Mouse (Mus musculus) megakaryocyte-erythroid progenitor cell, adult 5-6 weeks (primary cell): ENCODE measurements around the gene Tas2r103. TPM values are rescaled to one million over a fixed set of nuclear protein-coding genes. Genes with fewer than 3 reads are reported as not detected.

ENCODE experiments used
- ATAC-seq: replicated peaks from 2 replicates; pipeline ENCODE4 v1.8.0; 2016; ENCODE audit warnings: mild to moderate bottlenecking, inconsistent platforms; ENCODE audit not compliant: severe bottlenecking, poor library complexity, low FRiP score, low TSS enrichment
- total RNA-seq, 2 experiments: library from RNA; stranded (forward) in 1 of 2; stranded (reverse) in 1 of 2; fragments of 200-1000, 215-1000 nt in 1 of 2; fragments of >200 nt in 1 of 2; fragmentation: Nextera tagmentation in 1 of 2; gene quantifications; 2 replicates each; pipeline ENCODE4 v1.2.3; 2014 to 2017

Tas2r103 gene
- total RNA-seq (2014; fragmentation: Nextera tagmentation) = not detected in 2 replicates
- not detected in 2 replicates for total RNA-seq (2017)

DNA sequence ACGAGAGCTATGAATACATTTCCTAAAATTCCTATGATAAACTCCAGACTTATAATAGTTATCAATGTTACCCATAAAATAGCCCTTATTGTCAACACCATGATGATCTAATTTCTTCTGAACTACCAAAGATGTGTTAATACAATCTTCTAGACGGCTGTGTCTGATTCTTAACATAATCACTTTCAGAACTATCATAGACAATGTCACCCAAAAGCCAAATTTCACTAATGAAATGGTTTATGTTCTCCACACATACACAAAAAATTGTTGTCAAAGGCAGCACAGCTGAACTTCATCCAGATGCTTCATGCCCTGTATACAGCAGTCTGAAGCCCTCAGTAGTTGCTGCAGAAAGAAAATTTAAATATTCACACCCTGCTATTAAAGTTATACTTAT lies at the start of gene Tas2r103:
Gene Tas2r103, minus strand, starts transcription at position 101 of the 400 bp plus-strand sequence.
- no peak for ATAC-seq

DNA sequence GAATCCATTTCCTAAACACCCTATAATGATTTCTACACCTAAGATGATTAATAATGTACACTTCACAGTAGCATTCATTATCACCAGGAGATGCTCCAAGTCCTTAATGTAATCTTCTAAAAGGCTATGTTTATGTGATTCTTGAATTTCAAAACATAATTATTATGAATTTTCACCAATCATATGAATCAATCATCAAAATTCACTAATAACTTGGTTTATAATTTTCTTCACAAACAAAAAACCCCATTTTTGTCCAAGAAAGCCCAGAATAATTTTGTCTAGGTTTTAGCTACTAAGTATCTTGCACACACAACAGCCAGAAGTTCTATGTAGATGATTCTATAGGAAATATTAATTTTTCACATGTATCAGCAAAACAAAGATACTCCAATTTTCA lies 18.8 kb upstream of the Tas2r103 start, which contains the start of gene Tas2r140:
Gene Tas2r140, minus strand, starts transcription at position 101 of the 400 bp plus-strand sequence.
- ATAC-seq = no peak

Other genes with a start within 250 kb of the Tas2r103 start
- gene Tas2r117, start 234.3 kb downstream of the Tas2r103 start, total RNA-seq (2014; fragmentation: Nextera tagmentation) = not detected in 2 replicates
- gene Tas2r117, start 234.3 kb downstream of the Tas2r103 start, total RNA-seq (2017) = not detected in 2 replicates
- not detected in 2 replicates for gene Tas2r123, start 190.0 kb downstream of the Tas2r103 start, total RNA-seq (2014; fragmentation: Nextera tagmentation)
- gene Tas2r123, start 190.0 kb downstream of the Tas2r103 start, total RNA-seq (2017) = not detected in 2 replicates
- not detected in 2 replicates for gene Tas2r116, start 181.7 kb downstream of the Tas2r103 start, total RNA-seq (2014; fragmentation: Nextera tagmentation)
- not detected in 2 replicates for gene Tas2r116, start 181.7 kb downstream of the Tas2r103 start, total RNA-seq (2017)
- gene Tas2r110, start 169.1 kb downstream of the Tas2r103 start, total RNA-seq (2014; fragmentation: Nextera tagmentation) = not detected in 2 replicates
- not detected in 2 replicates for gene Tas2r110, start 169.1 kb downstream of the Tas2r103 start, total RNA-seq (2017)
- not detected in 2 replicates for gene Tas2r113, start 144.1 kb downstream of the Tas2r103 start, total RNA-seq (2014; fragmentation: Nextera tagmentation)
- gene Tas2r113, start 144.1 kb downstream of the Tas2r103 start, total RNA-seq (2017) = not detected in 2 replicates
- not detected in 2 replicates for gene Tas2r125, start 127.5 kb downstream of the Tas2r103 start, total RNA-seq (2014; fragmentation: Nextera tagmentation)
- not detected in 2 replicates for gene Tas2r125, start 127.5 kb downstream of the Tas2r103 start, total RNA-seq (2017)
- gene Tas2r129, start 86.0 kb downstream of the Tas2r103 start, total RNA-seq (2014; fragmentation: Nextera tagmentation) = not detected in 2 replicates
- gene Tas2r129, start 86.0 kb downstream of the Tas2r103 start, total RNA-seq (2017) = not detected in 2 replicates
- not detected in 2 replicates for gene Tas2r131, start 79.2 kb downstream of the Tas2r103 start, total RNA-seq (2014; fragmentation: Nextera tagmentation)
- gene Tas2r131, start 79.2 kb downstream of the Tas2r103 start, total RNA-seq (2017) = not detected in 2 replicates
- not detected in 2 replicates for gene Tas2r109, start 56.1 kb downstream of the Tas2r103 start, total RNA-seq (2014; fragmentation: Nextera tagmentation)
- gene Tas2r109, start 56.1 kb downstream of the Tas2r103 start, total RNA-seq (2017) = not detected in 2 replicates
- gene Tas2r140, start 18.7 kb upstream of the Tas2r103 start, total RNA-seq (2014; fragmentation: Nextera tagmentation) = not detected in 2 replicates
- not detected in 2 replicates for gene Tas2r140, start 18.7 kb upstream of the Tas2r103 start, total RNA-seq (2017)
- gene Smim10l1, start 67.8 kb upstream of the Tas2r103 start, total RNA-seq (2014; fragmentation: Nextera tagmentation) = 31.3 and 32.7 TPM in 2 replicates
- gene Smim10l1, start 67.8 kb upstream of the Tas2r103 start, total RNA-seq (2017) = 88.6 and 135 TPM in 2 replicates